ENCODE assay signal across 34 mouse cellular contexts in the genomic region with DNA sequence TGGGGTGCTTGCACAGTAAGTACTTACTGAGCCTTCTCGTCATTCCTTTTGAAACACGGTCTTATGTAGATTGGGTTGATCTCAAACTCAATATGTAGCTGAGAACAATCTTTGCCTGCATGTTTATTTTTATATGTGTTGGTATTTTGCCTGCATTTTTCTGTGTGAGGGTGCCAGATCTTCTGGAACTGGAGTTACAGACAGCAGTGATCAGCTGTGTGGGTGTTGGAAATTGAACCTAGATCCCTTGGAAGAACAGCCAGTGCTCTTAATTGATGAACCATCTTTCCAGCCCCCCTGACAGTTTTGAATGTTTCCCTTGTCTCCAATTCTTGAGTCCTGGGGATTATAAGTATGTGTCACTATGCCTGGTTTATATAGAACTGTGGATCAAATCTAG. TPM values are rescaled to one million over a fixed set of nuclear protein-coding genes. Genes with fewer than 3 reads are reported as not detected.
"Had no signal": no experiment of that assay in that cellular context is flagged by ENCODE, and none has a peak within 500 bp of the region (broad histone marks: within the 10 kb centered on the region; RNA-seq: fewer than 3 reads in every experiment).

No protein-coding gene starts in this region.

- H3K27ac ChIP-seq: heart, embryonic 13.5 days; heart, embryonic 15.5 days; hindbrain, embryonic 10.5 days; hindbrain, embryonic 12.5 days; hindbrain, embryonic 13.5 days; hindbrain, embryonic 14.5 days; hindbrain, embryonic 15.5 days; hindbrain, postnatal 0 days; intestine, embryonic 15.5 days; kidney, embryonic 15.5 days; kidney, postnatal 0 days; layer of hippocampus, adult 2 months; left cerebral cortex, adult 2 months had no signal

- H3K4me2 ChIP-seq: heart, embryonic 12.5 days; heart, embryonic 13.5 days; heart, embryonic 15.5 days; hindbrain, embryonic 12.5 days; hindbrain, embryonic 13.5 days; hindbrain, embryonic 14.5 days; hindbrain, embryonic 15.5 days; intestine, embryonic 15.5 days; kidney, embryonic 15.5 days had no signal

- H3K27me3 ChIP-seq: heart, embryonic 12.5 days; heart, embryonic 13.5 days; hindbrain, embryonic 12.5 days; hindbrain, embryonic 13.5 days; hindbrain, embryonic 15.5 days; intestine, embryonic 15.5 days; kidney, embryonic 15.5 days had no signal

- H3K36me3 ChIP-seq: heart, embryonic 12.5 days; heart, embryonic 13.5 days; heart, embryonic 15.5 days; hindbrain, embryonic 10.5 days; hindbrain, embryonic 12.5 days; hindbrain, embryonic 13.5 days; hindbrain, embryonic 15.5 days; intestine, embryonic 15.5 days; kidney, embryonic 15.5 days had no signal

- ATAC-seq: hindbrain, embryonic 16.5 days; hindbrain, postnatal 0 days; inflammation-experienced regulatory T-cells, adult 6 months; intestine, embryonic 15.5 days; intestine, embryonic 16.5 days; intestine, postnatal 0 days had no signal

- H3K9ac ChIP-seq: heart, embryonic 12.5 days; heart, embryonic 13.5 days; heart, embryonic 15.5 days; hindbrain, embryonic 12.5 days; hindbrain, embryonic 13.5 days; hindbrain, embryonic 14.5 days; hindbrain, embryonic 15.5 days; intestine, embryonic 15.5 days; kidney, embryonic 15.5 days had no signal

- H3K4me3 ChIP-seq: heart, embryonic 12.5 days; heart, embryonic 13.5 days; heart, embryonic 15.5 days; hindbrain, embryonic 10.5 days; hindbrain, embryonic 12.5 days; hindbrain, embryonic 13.5 days; hindbrain, embryonic 15.5 days; intestine, embryonic 15.5 days; kidney, embryonic 15.5 days; layer of hippocampus, adult 2 months; left cerebral cortex, adult 2 months had no signal

- DNase-seq: heart, postnatal 14 days; heart, postnatal 36 days; heart, postnatal 4 days; kidney, adult 11 months; kidney, adult 18-20 months; kidney, adult 2 months; kidney, adult 8-10 months; kidney, adult 9 months; kidney, postnatal 10 days; kidney, postnatal 14 days; kidney, postnatal 25 days; kidney, postnatal 36 days; kidney, postnatal 4 days; layer of hippocampus, adult 9-11 months; layer of hippocampus, postnatal 36 days had no signal

- H3K9me3 ChIP-seq: heart, embryonic 12.5 days; heart, embryonic 13.5 days; heart, embryonic 15.5 days; hindbrain, embryonic 10.5 days; hindbrain, embryonic 12.5 days; hindbrain, embryonic 13.5 days; hindbrain, embryonic 15.5 days; intestine, embryonic 15.5 days; kidney, embryonic 15.5 days had no signal

RNA-seq across cellular contexts. Expression of a gene that starts 4.9 kb away (rescaled TPM):
- total RNA-seq: hematopoietic stem cell, adult 5-6 weeks had no signal
- polyA plus RNA-seq: inflammation-experienced regulatory T-cells, adult 6 months had no signal
